Mouse (Mus musculus) neural tube, embryonic 13.5 days (tissue): ENCODE measurements around the gene Slc2a5. TPM values are rescaled to one million over a fixed set of nuclear protein-coding genes. Genes with fewer than 3 reads are reported as not detected.

Source experiments
- ATAC-seq: fragments of 200-750 bp; cut with Nextera tagmentation; 2 replicates; pipeline ENCODE4 v1.8.0; 2017; ENCODE audit warnings: low read depth, mild to moderate bottlenecking, moderate TSS enrichment, moderate library complexity
- H3K27ac ChIP-seq: fragments of 300-500 bp; sonication (generic); replicated peaks from 2 replicates; pipeline ENCODE4 v1.5.1; 2015; ENCODE audit warnings: moderate library complexity, mild to moderate bottlenecking, inconsistent platforms
- H3K27me3 ChIP-seq: fragments of 300-500 bp; sonication (generic); 2 replicates; pipeline ENCODE4 v1.6.1; 2015; ENCODE audit warnings: mild to moderate bottlenecking, inconsistent platforms
- H3K36me3 ChIP-seq: fragments of 300-500 bp; sonication (generic); 2 replicates; pipeline ENCODE4 v1.6.1; 2015; ENCODE audit warnings: mild to moderate bottlenecking, inconsistent platforms
- H3K4me1 ChIP-seq: fragments of 300-500 bp; sonication (generic); replicated peaks from 2 replicates; pipeline ENCODE4 v1.6.1; 2015; ENCODE audit warnings: inconsistent platforms
- H3K4me2 ChIP-seq: fragments of 300-500 bp; sonication (generic); 2 replicates; pipeline ENCODE4 v1.6.1; 2015; ENCODE audit warnings: inconsistent platforms, mild to moderate bottlenecking, moderate library complexity
- H3K4me3 ChIP-seq: fragments of 300-500 bp; sonication (generic); 2 replicates; pipeline ENCODE4 v1.5.1; 2015; ENCODE audit warnings: mild to moderate bottlenecking, inconsistent platforms
- H3K9ac ChIP-seq: fragments of 300-500 bp; sonication (generic); 2 replicates; pipeline ENCODE4 v1.6.1; 2015; ENCODE audit warnings: moderate library complexity, mild to moderate bottlenecking, inconsistent platforms
- H3K9me3 ChIP-seq: fragments of 300-500 bp; sonication (generic); 2 replicates; pipeline ENCODE4 v1.6.1; 2016; ENCODE audit warnings: inconsistent platforms
- WGBS: fragments of 180-500 bp; shearing (Covaris S2); methylation state at CpG from one replicate; pipeline ENCODE4 v1.1.7; 2015; 5-methylcytosine and 5-hydroxymethylcytosine counted together
- polyA plus RNA-seq: library from polyadenylated mRNA; unstranded; fragments of >200 nt; fragmentation: Nextera tagmentation; extraction: Ambion mirVana; gene quantifications from 2 replicates; pipeline ENCODE4 v1.2.1, GENCODE M21; 2015

Gene Slc2a5
- polyA plus RNA-seq, 1 experiment from 2014 or later = 2.5 TPM

DNA sequence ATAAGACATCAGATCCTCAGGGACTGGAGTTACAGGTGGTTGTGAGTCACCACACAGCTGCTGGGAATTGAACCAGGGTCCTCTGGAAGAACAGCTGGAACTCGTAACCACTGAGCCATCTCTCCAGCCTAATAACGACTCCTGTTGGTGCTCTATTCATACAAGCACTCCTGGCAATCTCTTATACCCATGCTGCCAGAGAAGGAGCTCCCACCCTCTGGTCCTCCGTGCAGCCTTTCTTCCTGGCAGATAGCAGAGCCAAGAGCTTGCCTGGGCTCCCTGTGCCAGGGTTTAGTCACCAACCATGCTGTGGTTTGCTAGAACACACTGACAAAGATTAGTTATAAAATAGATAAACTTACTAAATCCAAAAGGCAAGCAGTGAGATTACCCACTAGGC is 9.4 kb upstream of the Slc2a5 start:
- ATAC-seq = no peak
- H3K9me3 ChIP-seq = no peaks in the 10 kb centered on the region
- no peaks in the 10 kb centered on the region for H3K36me3 ChIP-seq
- H3K27ac ChIP-seq = no peak overlapping the region
- no peak overlapping the region for H3K4me3 ChIP-seq
- no peaks in the 10 kb centered on the region for H3K27me3 ChIP-seq
- H3K4me1 ChIP-seq = no peaks in the 10 kb centered on the region
- no peak overlapping the region for H3K9ac ChIP-seq
- no peak overlapping the region for H3K4me2 ChIP-seq
- 72% methylated on average over 3 of the region's 3 CpGs for WGBS

DNA sequence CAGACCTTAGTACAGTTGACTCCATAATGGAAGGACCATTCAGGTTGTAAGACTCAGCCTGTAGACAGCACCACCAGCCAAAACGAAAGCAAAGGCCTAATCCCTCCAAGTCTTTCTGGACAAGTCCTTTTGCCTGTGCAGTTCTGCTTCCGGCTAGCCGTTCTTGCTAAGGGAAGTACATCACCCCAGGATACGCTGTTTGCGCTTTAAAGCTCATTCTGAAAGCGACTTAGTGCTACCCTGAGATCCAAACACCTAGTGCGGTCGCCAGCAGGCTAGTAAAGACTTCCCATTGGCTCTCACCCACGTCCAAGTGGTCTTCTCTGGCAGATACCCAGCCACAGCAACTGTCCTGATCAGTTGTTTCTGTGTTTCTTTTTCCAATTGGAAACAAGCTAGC is 8.7 kb upstream of the Slc2a5 start:
- H3K9me3 ChIP-seq = no peaks in the 10 kb centered on the region
- no peak for ATAC-seq
- H3K36me3 ChIP-seq = no peaks in the 10 kb centered on the region
- no peaks in the 10 kb centered on the region for H3K4me1 ChIP-seq
- no peak overlapping the region for H3K4me2 ChIP-seq
- no peak overlapping the region for H3K9ac ChIP-seq
- no peak overlapping the region for H3K27ac ChIP-seq
- no peaks in the 10 kb centered on the region for H3K27me3 ChIP-seq
- WGBS = 77% methylated on average over 9 of the region's 9 CpGs
- H3K4me3 ChIP-seq = no peak overlapping the region

DNA sequence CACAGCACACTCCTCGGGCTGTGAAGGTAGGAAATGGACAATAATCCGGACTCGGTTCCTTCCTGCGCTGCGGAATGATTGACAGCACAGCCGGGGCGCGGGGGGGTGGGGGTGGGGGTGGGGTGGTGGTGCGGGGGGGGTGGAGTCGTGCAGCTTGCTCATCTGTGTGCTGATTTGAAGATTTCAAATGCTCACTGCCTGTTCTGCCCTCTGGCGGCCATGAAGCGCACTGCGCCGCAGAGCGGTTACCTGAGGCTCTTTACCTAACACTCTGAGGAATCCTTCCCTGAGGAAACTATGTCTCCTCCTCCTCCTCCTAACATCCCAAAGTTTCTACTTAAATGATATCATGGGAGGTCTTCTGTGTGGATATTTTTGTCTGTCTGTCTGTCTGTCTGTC is 6.2 kb upstream of the Slc2a5 start:
- Histone ChIP-seq H3K4me1 (no peaks in the 10 kb centered on the region), H3K27me3 (no peaks in the 10 kb centered on the region), H3K27ac (no peak overlapping the region), H3K36me3 (no peaks in the 10 kb centered on the region), H3K9me3 (no peaks in the 10 kb centered on the region), H3K4me3 (no peak overlapping the region), H3K4me2 (peak overlapping the region; percentile 38), H3K9ac (no peak overlapping the region)
- ATAC-seq = no peak
- 7% methylated on average over 15 of the region's 15 CpGs for WGBS

DNA sequence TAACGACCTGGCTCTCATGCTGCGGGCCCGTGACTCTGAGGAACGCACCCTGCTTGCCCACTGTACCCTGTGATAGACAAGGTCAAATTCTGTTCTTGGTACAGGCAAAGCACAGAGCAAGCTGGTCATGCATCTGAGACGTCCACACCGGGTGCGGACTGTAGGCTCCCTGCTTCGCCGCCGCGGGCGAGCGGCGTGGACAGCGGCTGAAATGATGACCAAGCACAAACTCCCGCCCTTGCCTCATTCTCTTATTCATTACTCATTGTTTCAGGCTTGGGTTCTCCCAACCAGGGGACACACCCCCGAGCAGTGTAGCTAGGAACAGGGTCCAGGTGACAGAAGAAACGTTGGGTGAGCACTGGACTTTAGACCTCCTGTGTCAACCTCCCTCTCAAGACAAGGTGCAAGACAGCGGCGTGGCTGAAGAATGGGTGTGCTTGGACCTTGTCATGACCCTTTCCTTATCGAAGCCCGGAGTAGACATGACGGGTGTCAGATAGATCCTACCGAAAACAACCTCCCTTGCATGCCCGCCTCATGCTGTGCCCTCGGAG is 4.5 kb upstream of the Slc2a5 start:
- H3K9me3 ChIP-seq = no peaks in the 10 kb centered on the region
- WGBS = 93% methylated on average over 26 of the region's 26 CpGs
- peaks cover 10% of the 10 kb centered on the region for H3K4me1 ChIP-seq
- no peak for ATAC-seq
- H3K27me3 ChIP-seq = no peaks in the 10 kb centered on the region
- H3K4me3 ChIP-seq = no peak overlapping the region
- H3K4me2 ChIP-seq = no peak overlapping the region
- H3K36me3 ChIP-seq = no peaks in the 10 kb centered on the region
- no peak overlapping the region for H3K27ac ChIP-seq
- no peak overlapping the region for H3K9ac ChIP-seq

DNA sequence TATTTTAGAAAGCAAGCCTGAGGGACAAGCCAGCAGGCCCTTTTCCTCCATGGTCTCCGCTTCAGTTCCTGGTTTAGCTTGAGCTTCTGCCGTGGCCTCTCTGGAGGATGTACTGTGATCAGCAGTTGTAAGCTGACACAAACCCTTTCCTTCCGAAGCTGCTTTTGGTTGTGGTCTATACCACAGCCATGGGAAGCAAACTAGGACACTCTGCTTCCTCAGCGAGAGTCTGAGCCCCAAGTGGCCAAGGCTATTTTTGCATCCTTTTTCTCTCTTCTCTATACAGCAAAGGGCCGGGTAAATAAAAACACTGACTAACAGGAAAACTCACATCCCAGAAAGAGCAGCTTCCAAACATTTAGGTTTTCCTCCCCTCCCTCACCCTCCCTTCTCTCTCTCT is 1.8 kb upstream of the Slc2a5 start:
- no peak overlapping the region for H3K4me2 ChIP-seq
- H3K9me3 ChIP-seq = no peaks in the 10 kb centered on the region
- H3K36me3 ChIP-seq = no peaks in the 10 kb centered on the region
- no peak overlapping the region for H3K4me3 ChIP-seq
- H3K27me3 ChIP-seq = no peaks in the 10 kb centered on the region
- WGBS = 52% methylated on average over 5 of the region's 5 CpGs
- H3K27ac ChIP-seq = no peak overlapping the region
- H3K4me1 ChIP-seq = peaks cover 23% of the 10 kb centered on the region
- ATAC-seq = no peak
- H3K9ac ChIP-seq = no peak overlapping the region

DNA sequence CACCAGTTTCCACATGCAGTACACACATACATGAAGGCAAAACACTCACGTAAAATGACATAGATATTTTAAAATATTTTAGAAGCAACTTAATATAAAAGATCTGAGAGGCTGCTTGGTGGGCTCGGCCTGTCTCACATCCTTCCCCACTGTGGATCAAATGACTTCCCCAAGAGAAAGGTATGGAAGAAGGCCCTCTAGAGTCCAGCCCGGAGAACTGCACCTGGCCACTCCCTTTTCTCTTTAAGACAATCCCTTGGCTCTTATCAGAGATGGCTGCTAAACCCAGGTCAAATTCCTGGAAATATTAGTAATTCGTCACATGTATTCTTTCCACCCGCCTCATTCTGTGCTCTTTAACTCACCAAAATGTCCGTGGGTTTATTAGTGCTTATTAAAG is 920 bp upstream of the Slc2a5 start:
- Histone ChIP-seq H3K9ac (no peak overlapping the region), H3K4me3 (no peak overlapping the region), H3K9me3 (no peaks in the 10 kb centered on the region), H3K27me3 (no peaks in the 10 kb centered on the region), H3K4me1 (peaks cover 23% of the 10 kb centered on the region), H3K27ac (no peak overlapping the region), H3K4me2 (no peak overlapping the region), H3K36me3 (no peaks in the 10 kb centered on the region)
- WGBS = 70% methylated on average over 6 of the region's 6 CpGs
- no peak for ATAC-seq

DNA sequence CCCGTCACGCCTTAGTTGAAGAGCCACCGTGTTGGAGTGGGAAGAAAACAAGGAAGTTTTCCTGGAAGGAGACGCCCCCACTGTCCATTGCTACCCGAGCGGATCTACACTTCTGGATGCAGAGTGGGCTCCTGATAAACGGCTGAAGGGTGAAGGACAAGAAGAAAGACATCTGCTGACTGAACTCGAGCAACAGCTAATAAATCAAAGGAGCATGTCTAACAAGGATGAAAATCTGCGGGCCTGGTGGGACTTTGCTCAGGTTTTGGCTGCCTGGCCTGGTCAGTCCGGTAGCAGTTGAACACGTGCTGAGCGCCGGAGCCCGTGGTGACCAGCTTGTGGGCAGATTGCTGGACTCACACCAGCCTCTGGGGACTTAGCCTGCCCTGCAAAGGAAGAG is 557 bp downstream of the Slc2a5 start:
- H3K4me2 ChIP-seq = peak overlapping the region; percentile 48
- 0 out of 2 replicates have a peak overlapping the region, but pooled peaks have one; percentile 14 for H3K27ac ChIP-seq
- WGBS = 39% methylated on average over 14 of the region's 14 CpGs

DNA sequence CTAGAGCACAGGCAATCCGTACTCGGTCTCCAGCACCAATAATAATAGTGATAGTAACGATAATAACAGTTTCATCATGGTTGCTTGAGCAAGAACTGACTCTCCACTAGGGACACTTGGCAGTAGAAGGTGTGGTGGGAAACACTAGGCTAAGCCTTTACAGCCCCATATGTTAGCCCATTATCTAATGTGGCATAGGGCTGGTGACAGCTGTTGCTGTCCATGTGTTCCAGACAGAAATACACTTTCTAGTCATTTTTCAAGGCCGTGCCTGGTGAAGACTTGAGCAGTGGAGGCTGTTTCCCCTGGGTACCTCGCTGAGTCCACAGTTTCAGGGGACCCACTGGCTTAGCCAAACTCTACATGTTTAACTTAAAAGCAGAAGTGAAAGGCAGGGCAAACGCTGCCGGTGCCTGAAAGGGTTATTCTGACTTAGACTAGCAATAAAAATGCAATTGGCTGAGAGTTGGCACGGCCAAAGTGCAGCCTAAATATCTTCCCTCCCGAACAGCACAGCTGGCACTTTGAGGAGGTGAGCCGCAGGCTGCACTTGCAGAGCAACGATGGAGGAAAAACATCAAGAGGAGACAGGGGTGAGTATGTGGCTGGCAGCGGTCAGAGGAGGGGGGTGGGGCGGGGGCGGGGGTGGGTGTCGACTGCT is 1.2 kb downstream of the Slc2a5 start:
- WGBS = 32% methylated on average over 15 of the region's 15 CpGs
- Histone ChIP-seq H3K27ac (0 out of 2 replicates have a peak overlapping the region, but pooled peaks have one; percentile 6), H3K9me3 (no peaks in the 10 kb centered on the region), H3K27me3 (no peaks in the 10 kb centered on the region), H3K9ac (no peak overlapping the region), H3K4me3 (no peak overlapping the region), H3K36me3 (no peaks in the 10 kb centered on the region), H3K4me2 (no peak overlapping the region), H3K4me1 (peaks cover 23% of the 10 kb centered on the region)
- ATAC-seq = no peak

More for the DNA sequence above, 557 bp downstream of the Slc2a5 start:
- H3K9ac ChIP-seq = no peak overlapping the region
- H3K4me1 ChIP-seq = peaks cover 23% of the 10 kb centered on the region
- peak overlapping the region; percentile 8; the same call in 1 of the 2 replicates for H3K4me3 ChIP-seq
- H3K36me3 ChIP-seq = no peaks in the 10 kb centered on the region
- H3K27me3 ChIP-seq = no peaks in the 10 kb centered on the region
- ATAC-seq = no peak
- no peaks in the 10 kb centered on the region for H3K9me3 ChIP-seq

DNA sequence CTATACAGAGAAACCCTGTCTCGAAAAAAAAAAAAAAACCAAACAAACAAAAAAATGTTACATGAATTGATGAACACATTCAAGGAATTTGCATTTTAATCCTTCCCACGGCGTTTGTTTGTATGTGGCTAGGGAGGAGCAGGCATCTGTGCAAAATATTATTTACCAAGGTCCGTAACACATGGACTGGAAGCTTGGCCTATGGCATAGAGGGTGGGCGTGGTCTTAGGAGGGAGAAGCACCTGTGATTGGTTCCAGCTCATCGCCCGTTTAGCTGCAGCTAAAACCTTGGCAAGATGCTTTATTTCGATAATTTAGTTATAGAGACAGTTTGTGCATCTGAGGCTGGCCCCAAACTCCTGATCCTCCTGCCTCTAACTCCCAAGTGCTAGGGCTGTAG is 2.3 kb downstream of the Slc2a5 start:
- H3K36me3 ChIP-seq = no peaks in the 10 kb centered on the region
- no peaks in the 10 kb centered on the region for H3K27me3 ChIP-seq
- H3K9me3 ChIP-seq = no peaks in the 10 kb centered on the region
- peaks cover 23% of the 10 kb centered on the region for H3K4me1 ChIP-seq
- no peak overlapping the region for H3K4me3 ChIP-seq
- no peak overlapping the region for H3K4me2 ChIP-seq
- 72% methylated on average over 8 of the region's 8 CpGs for WGBS
- H3K9ac ChIP-seq = no peak overlapping the region
- H3K27ac ChIP-seq = no peak overlapping the region
- no peak for ATAC-seq

DNA sequence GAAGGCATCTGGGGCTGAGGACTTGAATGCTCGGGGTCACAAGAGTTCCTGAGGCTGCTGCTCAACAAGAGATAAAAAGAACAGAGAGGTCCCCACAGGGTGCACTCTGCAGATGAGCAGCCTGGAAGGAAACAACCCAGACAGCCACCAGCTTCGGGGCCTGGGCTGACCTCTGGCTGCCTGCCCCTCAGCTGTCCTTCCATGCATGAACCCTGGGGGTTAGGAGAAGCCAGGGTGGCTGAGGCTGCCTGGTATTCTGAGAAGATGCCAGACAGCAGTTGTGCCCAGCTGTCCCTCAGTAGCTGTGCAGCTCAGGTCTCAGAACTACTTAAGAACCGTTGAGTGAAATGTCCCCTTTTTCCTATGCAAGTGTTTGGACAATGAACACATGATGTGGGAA is 3.4 kb downstream of the Slc2a5 start:
- Histone ChIP-seq H3K4me1 (peaks cover 23% of the 10 kb centered on the region), H3K9me3 (no peaks in the 10 kb centered on the region), H3K9ac (no peak overlapping the region), H3K4me2 (no peak overlapping the region), H3K36me3 (no peaks in the 10 kb centered on the region), H3K4me3 (no peak overlapping the region), H3K27ac (no peak overlapping the region), H3K27me3 (no peaks in the 10 kb centered on the region)
- ATAC-seq = no peak
- 71% methylated on average over 3 of the region's 3 CpGs for WGBS

DNA sequence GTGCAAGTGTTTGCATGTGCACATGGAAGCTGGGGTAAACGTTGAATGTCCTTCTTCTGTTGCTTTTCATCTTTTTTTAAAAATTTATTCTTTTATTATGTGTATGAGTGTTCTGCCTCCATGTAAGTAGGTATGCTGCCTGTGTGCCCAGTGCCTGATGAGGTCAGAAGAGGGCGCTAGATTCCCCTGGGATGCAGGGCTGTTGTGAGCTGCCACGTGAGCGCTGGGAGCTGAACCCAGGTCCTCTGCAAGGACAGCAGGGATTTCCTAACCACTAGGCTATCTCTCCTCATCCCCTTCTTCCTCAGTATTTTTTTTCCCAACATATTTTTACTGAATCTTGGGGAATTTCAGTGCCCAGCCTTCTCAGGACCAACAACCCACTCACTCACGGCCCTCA is 7.3 kb downstream of the Slc2a5 start:
- H3K9me3 ChIP-seq = no peaks in the 10 kb centered on the region
- H3K4me2 ChIP-seq = no peak overlapping the region
- no peak overlapping the region for H3K9ac ChIP-seq
- H3K36me3 ChIP-seq = no peaks in the 10 kb centered on the region
- H3K27ac ChIP-seq = no peak overlapping the region
- no peak overlapping the region for H3K4me3 ChIP-seq
- no peaks in the 10 kb centered on the region for H3K27me3 ChIP-seq
- no peak for ATAC-seq
- WGBS = 90% methylated on average over 5 of the region's 5 CpGs
- H3K4me1 ChIP-seq = no peaks in the 10 kb centered on the region

DNA sequence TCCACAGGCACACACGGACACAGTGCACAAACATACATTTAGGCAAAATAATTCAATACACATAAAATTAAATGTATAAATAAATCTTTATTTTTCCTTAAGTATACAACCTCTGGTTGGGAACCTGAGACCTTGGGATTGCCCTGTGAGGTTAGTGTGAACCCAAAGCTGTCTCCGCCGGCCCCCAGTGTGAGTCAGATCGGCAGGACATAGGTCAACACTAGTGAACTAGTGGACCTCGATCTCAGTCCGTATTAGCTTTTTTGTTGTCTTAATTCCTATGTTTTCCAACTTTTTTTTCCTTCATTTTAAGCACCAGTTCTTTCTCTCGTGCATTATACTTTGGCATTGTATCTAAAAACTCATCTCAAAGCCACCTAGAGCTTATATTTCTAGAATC is 8.8 kb downstream of the Slc2a5 start:
- Histone ChIP-seq H3K4me3 (no peak overlapping the region), H3K36me3 (no peaks in the 10 kb centered on the region), H3K9ac (no peak overlapping the region), H3K27me3 (no peaks in the 10 kb centered on the region), H3K4me1 (0 out of 2 replicates have a peak, but pooled peaks cover 3% of the 10 kb centered on the region), H3K9me3 (no peaks in the 10 kb centered on the region), H3K4me2 (no peak overlapping the region), H3K27ac (no peak overlapping the region)
- ATAC-seq = no peak
- 90% methylated on average over 7 of the region's 7 CpGs for WGBS

DNA sequence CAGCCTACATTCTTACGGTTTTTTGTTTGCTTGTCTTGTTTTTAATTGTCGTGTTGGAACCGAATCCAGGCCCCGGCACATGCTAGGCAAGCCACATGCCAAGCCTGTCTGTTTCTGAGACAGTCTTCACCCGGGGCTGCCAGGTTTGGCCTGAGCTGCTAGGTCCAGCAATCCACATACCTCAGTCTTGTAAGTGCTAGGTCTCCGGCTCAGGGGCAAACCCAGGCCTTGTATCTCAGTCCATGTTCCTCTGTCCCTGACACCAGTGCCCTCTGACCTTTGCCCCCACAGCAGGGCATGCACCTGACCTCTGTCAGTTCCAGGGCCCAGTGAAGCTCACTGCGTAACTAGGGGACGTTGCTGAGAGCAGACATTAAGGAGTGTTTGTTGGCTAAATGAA is 9.5 kb downstream of the Slc2a5 start:
- 60% methylated on average over 8 of the region's 8 CpGs for WGBS
- H3K4me2 ChIP-seq = no peak overlapping the region
- no peaks in the 10 kb centered on the region for H3K9me3 ChIP-seq
- no peaks in the 10 kb centered on the region for H3K27me3 ChIP-seq
- no peak overlapping the region for H3K9ac ChIP-seq
- no peaks in the 10 kb centered on the region for H3K36me3 ChIP-seq
- H3K27ac ChIP-seq = no peak overlapping the region
- no peak for ATAC-seq
- no peak overlapping the region for H3K4me3 ChIP-seq
- H3K4me1 ChIP-seq = 0 out of 2 replicates have a peak, but pooled peaks cover 4% of the 10 kb centered on the region
